Mouse (Mus musculus) erythroblast, embryonic 14.5 days (primary cell): ENCODE data around the gene Trp53bp1.

ENCODE experiments used
- GATA1 ChIP-seq: IDR thresholded peaks from 2 replicates; pipeline ENCODE4 v1.6.1; 2012; ENCODE audit warnings: low read length, inconsistent platforms, mixed read lengths
- TAL1 ChIP-seq: IDR thresholded peaks from 3 replicates; pipeline ENCODE4 v1.6.1; 2012; ENCODE audit warnings: low read length, inconsistent platforms, mixed read lengths

DNA sequence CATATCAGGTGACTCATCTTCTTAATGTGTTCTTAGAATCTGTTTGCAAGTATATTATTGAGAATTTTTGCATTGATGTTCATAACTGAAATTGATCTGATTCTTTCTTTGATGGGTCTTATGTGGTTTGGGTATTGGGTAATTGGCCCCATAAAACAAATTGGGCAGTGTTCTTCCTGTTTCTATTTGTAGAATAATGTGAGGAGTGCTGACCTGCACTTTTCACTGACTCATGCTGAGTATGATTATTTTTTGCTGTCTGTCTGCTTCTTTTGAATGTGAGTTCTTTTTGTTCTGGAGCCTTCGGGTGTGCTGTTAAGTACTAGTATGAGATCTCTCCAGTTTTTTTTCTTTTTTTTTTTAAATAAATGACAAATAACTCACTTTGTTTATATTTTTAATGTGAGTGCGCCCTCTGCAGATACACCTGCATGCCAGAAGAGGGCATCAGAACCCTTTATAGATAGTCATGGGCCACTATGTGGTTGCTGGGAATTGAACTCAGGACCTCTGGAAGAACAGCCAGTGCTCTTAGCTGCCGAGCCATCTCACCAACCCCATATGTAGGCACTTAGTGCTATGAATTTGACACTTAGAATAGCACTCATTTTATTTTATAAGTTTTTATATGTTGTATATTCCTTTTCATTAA lies 92.3 kb downstream of the Trp53bp1 start:
- TF ChIP-seq GATA1 (no peak), TAL1 (no peak)
